Mouse (Mus musculus) neural tube, embryonic 11.5 days (tissue): ENCODE data around the gene Ccdc61. TPM values are rescaled to one million over a fixed set of nuclear protein-coding genes. Genes with fewer than 3 reads are reported as not detected.
A peak's percentile ranks its signal among the peaks of the same experiment; 100 is the strongest.
"Not testable (repeated sequence)": the region's sequence is repeated elsewhere in the genome, so short reads cannot be mapped to it uniquely, and the experiment has no call there.

Experiments
- ATAC-seq: fragments of 200-750 bp; cut with Nextera tagmentation; 2 replicates; pipeline ENCODE4 v1.8.0; 2017; ENCODE audit warnings: moderate number of reproducible peaks, mild to moderate bottlenecking, moderate TSS enrichment, moderate library complexity; ENCODE audit not compliant: insufficient read depth, low FRiP score, low TSS enrichment
- DNase-seq: peaks from one replicate; pipeline ENCODE4 v3.0.0-alpha.2; 2015; ENCODE audit warnings: low spot score
- H3K27ac ChIP-seq: fragments of 300-500 bp; sonication (generic); 2 replicates; pipeline ENCODE4 v1.5.1; 2014; ENCODE audit warnings: low read depth, mild to moderate bottlenecking, low read length
- H3K27me3 ChIP-seq: fragments of 300-500 bp; sonication (generic); 2 replicates; pipeline ENCODE4 v1.6.1; 2014; ENCODE audit warnings: mild to moderate bottlenecking, low read length, mixed read lengths; ENCODE audit not compliant: control insufficient read depth, insufficient read depth
- H3K36me3 ChIP-seq: fragments of 300-500 bp; sonication (generic); 2 replicates; pipeline ENCODE4 v1.6.1; 2014; ENCODE audit warnings: mild to moderate bottlenecking, low read length, moderate library complexity, mixed read lengths; ENCODE audit not compliant: control insufficient read depth, insufficient read depth
- H3K4me1 ChIP-seq: fragments of 300-500 bp; sonication (generic); 2 replicates; pipeline ENCODE4 v1.6.1; 2014; ENCODE audit warnings: low read length, mixed read lengths; ENCODE audit not compliant: control insufficient read depth, insufficient read depth
- H3K4me2 ChIP-seq: fragments of 300-500 bp; sonication (generic); 2 replicates; pipeline ENCODE4 v1.6.1; 2014; ENCODE audit warnings: low read depth, mild to moderate bottlenecking, moderate library complexity
- H3K4me3 ChIP-seq: fragments of 300-500 bp; sonication (generic); 2 replicates; pipeline ENCODE4 v1.5.1; 2014; ENCODE audit warnings: low read depth, low read length
- H3K9ac ChIP-seq: fragments of 300-500 bp; sonication (generic); 2 replicates; pipeline ENCODE4 v1.6.1; 2014; ENCODE audit warnings: mild to moderate bottlenecking, low read length
- H3K9me3 ChIP-seq: fragments of 300-500 bp; sonication (generic); 2 replicates; pipeline ENCODE4 v1.6.1; 2016; ENCODE audit warnings: low read length; ENCODE audit not compliant: control insufficient read depth
- WGBS: fragments of 180-500 bp; shearing (Covaris S2); extraction: QIAGEN DNeasy Blood & Tissue Kit; methylation state at CpG from one replicate; pipeline ENCODE4 v1.1.7; 2014; 5-methylcytosine and 5-hydroxymethylcytosine counted together
- polyA plus RNA-seq: library from polyadenylated mRNA; unstranded; fragments of >200 nt; fragmentation: Nextera tagmentation; extraction: Ambion mirVana; gene quantifications from 2 replicates; pipeline ENCODE4 v1.2.1, GENCODE M21; 2014

Ccdc61 gene
- polyA plus RNA-seq, 1 experiment from 2014 or later, result 25.5 TPM

GRCm38 (mm10) chr7:18878691-18879090 is 31.5 kb downstream of the Ccdc61 start:
- H3K27ac ChIP-seq, result no peak overlapping the region
- H3K9me3 ChIP-seq, result no peaks in the 10 kb centered on the region
- H3K27me3 ChIP-seq, result no peaks in the 10 kb centered on the region
- DNase-seq, result no peak
- ATAC-seq, result no peak
- no peak overlapping the region for H3K4me2 ChIP-seq
- H3K36me3 ChIP-seq, result no peaks in the 10 kb centered on the region
- no peak overlapping the region for H3K4me3 ChIP-seq
- WGBS, result 66% methylated on average over 7 of the region's 7 CpGs
- no peak overlapping the region for H3K9ac ChIP-seq
- no peaks in the 10 kb centered on the region for H3K4me1 ChIP-seq

DNA sequence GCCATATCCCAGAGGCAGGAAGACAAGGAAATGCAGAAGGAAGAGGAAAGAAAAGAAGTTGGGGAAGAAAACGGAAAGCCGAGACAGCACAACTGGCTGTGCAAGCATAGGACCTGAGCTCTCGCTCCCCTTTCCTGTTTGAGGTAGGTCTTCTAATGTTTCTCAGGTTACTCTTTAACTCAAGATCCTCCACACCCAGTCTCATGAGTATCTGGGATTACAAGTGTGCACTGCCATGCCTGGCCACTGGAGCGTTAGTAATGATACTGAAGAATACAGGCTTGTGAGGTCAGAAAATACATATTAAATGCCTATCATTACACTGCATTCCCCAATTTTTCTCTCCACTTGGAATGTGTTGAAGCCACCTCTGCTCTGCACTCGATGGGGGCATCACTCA is 34.8 kb downstream of the Ccdc61 start:
- H3K9me3 ChIP-seq, result no peaks in the 10 kb centered on the region
- WGBS, result 86% methylated on average over 5 of the region's 5 CpGs
- H3K27me3 ChIP-seq, result no peaks in the 10 kb centered on the region
- no peaks in the 10 kb centered on the region for H3K36me3 ChIP-seq
- H3K9ac ChIP-seq, result no peak overlapping the region
- no peak overlapping the region for H3K27ac ChIP-seq
- H3K4me3 ChIP-seq, result no peak overlapping the region
- no peak for ATAC-seq
- no peak for DNase-seq
- no peaks in the 10 kb centered on the region for H3K4me1 ChIP-seq
- H3K4me2 ChIP-seq, result no peak overlapping the region

DNA sequence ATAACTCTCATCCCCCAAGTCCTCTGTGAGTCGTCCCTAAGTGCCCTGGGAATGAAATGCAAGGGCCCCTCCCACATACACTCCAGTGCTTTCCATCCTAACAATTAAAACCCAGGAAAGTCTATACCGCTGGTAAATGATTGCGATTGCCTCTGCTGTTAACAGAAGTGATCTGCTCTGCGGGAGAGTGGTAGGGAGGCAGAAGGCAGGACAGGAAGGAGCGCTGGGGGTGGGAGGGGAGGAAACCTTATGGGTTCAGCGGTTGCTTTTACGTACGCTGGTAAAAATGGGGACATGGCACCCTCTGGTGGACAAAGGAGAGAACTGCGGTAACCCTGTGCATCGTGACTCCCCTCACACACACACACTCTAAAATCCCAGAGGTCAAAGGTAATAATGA is 37.0 kb downstream of the Ccdc61 start:
- H3K4me3 ChIP-seq, result peak overlapping the region; percentile 35
- DNase-seq (peak; percentile 84), ATAC-seq (peak; percentile 79)
- no peaks in the 10 kb centered on the region for H3K9me3 ChIP-seq
- WGBS, result 0% methylated on average over 10 of the region's 10 CpGs
- H3K9ac ChIP-seq, result no peak overlapping the region; the same call in 1 of the 2 replicates
- H3K4me2 ChIP-seq, result peak overlapping the region; percentile 73
- H3K36me3 ChIP-seq, result no peaks in the 10 kb centered on the region
- no peak overlapping the region for H3K27ac ChIP-seq
- H3K27me3 ChIP-seq, result no peaks in the 10 kb centered on the region
- no peaks in the 10 kb centered on the region for H3K4me1 ChIP-seq

- ATAC-seq, result peak; percentile 67
- Histone ChIP-seq H3K9ac (peak overlapping the region; percentile 39), H3K27me3 (no peaks in the 10 kb centered on the region), H3K9me3 (no peaks in the 10 kb centered on the region), H3K4me3 (peak overlapping the region; percentile 35), H3K36me3 (no peaks in the 10 kb centered on the region), H3K27ac (no peak overlapping the region), H3K4me2 (peak overlapping the region; percentile 73), H3K4me1 (no peaks in the 10 kb centered on the region)
- WGBS, result 4% methylated on average over 7 of the region's 7 CpGs
- peak; percentile 19 for DNase-seq
These were observed 37.4 kb downstream of the Ccdc61 start for GRCm38 (mm10) chr7:18872816-18873215.

DNA sequence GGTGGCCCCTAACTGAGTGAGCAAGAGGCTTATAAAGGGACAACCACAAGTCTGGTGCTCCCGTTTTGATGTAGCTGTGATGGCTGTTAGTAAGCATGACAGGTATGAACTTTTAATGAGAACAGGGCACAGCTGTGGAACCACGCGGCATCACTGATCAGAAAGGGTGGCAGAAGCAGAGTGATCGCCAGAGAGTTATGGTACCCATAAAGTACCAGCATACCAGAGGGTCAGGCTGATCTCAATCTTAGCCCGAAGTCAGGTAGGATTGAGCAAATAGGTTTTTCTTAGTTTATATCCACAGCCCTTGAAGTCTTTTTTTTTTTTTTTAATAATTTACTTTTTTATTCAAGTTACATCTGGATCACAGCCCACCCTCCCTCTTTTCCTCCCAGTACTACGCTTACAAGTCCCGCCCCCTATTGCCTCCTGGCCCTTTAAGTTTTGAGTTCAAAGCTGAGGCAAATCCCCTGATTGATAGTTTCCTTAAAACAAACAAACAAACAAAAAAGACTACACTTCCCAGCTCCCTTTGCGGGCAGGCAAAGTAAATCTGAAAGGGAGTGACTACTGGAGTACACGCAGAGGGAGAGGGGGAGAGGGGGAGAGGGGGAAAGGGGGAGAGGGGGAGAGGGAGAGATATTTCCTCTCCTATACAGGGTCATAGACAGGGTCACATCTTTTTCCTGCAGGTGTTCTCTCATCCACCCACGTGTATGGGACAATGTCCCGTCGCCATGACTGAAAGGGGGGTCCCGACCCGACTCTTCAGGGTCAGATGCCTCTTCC is 38.0 kb downstream of the Ccdc61 start:
- no peaks in the 10 kb centered on the region for H3K36me3 ChIP-seq
- WGBS, result 36% methylated on average over 13 of the region's 14 CpGs
- ATAC-seq, result peak; percentile 60
- H3K27me3 ChIP-seq, result no peaks in the 10 kb centered on the region
- H3K9me3 ChIP-seq, result no peaks in the 10 kb centered on the region
- peak overlapping the region; percentile 73 for H3K4me2 ChIP-seq
- H3K9ac ChIP-seq, result peak overlapping the region; percentile 39; the same call in 1 of the 2 replicates
- no peaks in the 10 kb centered on the region for H3K4me1 ChIP-seq
- no peak for DNase-seq
- no peak overlapping the region for H3K27ac ChIP-seq
- H3K4me3 ChIP-seq, result peak overlapping the region; percentile 35

DNA sequence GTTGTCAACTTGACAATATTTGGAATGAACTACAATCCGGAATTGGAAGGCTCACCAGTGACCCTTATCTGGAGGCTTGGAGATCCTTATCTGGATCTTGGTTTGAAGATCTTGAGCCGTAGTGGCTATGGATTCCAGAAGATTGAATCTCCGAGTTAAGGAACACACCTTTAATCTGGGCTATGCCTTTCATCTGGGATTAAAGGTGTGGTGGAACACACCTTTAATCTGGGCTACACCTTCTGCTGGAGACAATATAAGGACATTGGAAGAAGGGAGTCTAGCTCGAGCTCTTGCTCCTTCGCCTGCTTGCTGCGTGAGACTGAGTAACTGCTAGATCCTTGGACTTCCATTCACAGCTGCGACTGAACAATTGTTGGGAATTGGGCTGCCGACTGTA is 39.2 kb downstream of the Ccdc61 start, which contains the start of gene Pglyrp1:
Gene Pglyrp1, plus strand, starts transcription at position 301 of the 400 bp plus-strand sequence.
- H3K27ac ChIP-seq, H3K9ac ChIP-seq, H3K36me3 ChIP-seq, H3K4me3 ChIP-seq, H3K9me3 ChIP-seq, H3K4me2 ChIP-seq, DNase-seq, H3K4me1 ChIP-seq, H3K27me3 ChIP-seq, ATAC-seq: not testable (repeated sequence)
- no CpG with 5 or more reads among the region's 8 CpGs for WGBS

GRCm38 (mm10) chr7:18868491-18868890 is 41.7 kb downstream of the Ccdc61 start:
- Histone ChIP-seq H3K4me3 (no peak overlapping the region), H3K4me2 (no peak overlapping the region), H3K9me3 (no peaks in the 10 kb centered on the region), H3K27me3 (no peaks in the 10 kb centered on the region), H3K27ac (no peak overlapping the region), H3K36me3 (no peaks in the 10 kb centered on the region), H3K9ac (no peak overlapping the region), H3K4me1 (no peaks in the 10 kb centered on the region)
- 86% methylated on average over 2 of the region's 2 CpGs for WGBS
- DNase-seq (no peak), ATAC-seq (no peak)

- no peaks in the 10 kb centered on the region; the same call in 1 of the 2 replicates for H3K9me3 ChIP-seq
- ATAC-seq, result no peak
- WGBS, result 91% methylated on average over 6 of the region's 6 CpGs
- no peak overlapping the region for H3K27ac ChIP-seq
- H3K4me1 ChIP-seq, result no peaks in the 10 kb centered on the region
- H3K27me3 ChIP-seq, result no peaks in the 10 kb centered on the region
- H3K36me3 ChIP-seq, result no peaks in the 10 kb centered on the region
- no peak overlapping the region for H3K4me3 ChIP-seq
- H3K9ac ChIP-seq, result no peak overlapping the region
- no peak for DNase-seq
- H3K4me2 ChIP-seq, result no peak overlapping the region
These were observed 47.4 kb downstream of the Ccdc61 start for GRCm38 (mm10) chr7:18862801-18863200.

GRCm38 (mm10) chr7:18858310-18858916 is 51.8 kb downstream of the Ccdc61 start:
- 77% methylated on average over 5 of the region's 5 CpGs for WGBS
- no peaks in the 10 kb centered on the region for H3K36me3 ChIP-seq
- no peaks in the 10 kb centered on the region; the same call in 1 of the 2 replicates for H3K9me3 ChIP-seq
- 0 out of 2 replicates have a peak overlapping the region, but pooled peaks have one; percentile 42 for H3K27ac ChIP-seq
- no peaks in the 10 kb centered on the region for H3K4me1 ChIP-seq
- H3K4me2 ChIP-seq, result no peak overlapping the region
- H3K9ac ChIP-seq, result no peak overlapping the region
- ATAC-seq (no peak), DNase-seq (no peak)
- no peak overlapping the region for H3K4me3 ChIP-seq
- no peaks in the 10 kb centered on the region for H3K27me3 ChIP-seq
